Mouse (Mus musculus): Measurements from ENCODE around the gene Slc35g1. TPM values are rescaled to one million over a fixed set of nuclear protein-coding genes. Genes with fewer than 3 reads are reported as not detected.

The Slc35g1 gene
- polyA plus RNA-seq, 1 experiment from 2014 or later, result 3.7 TPM

DNA sequence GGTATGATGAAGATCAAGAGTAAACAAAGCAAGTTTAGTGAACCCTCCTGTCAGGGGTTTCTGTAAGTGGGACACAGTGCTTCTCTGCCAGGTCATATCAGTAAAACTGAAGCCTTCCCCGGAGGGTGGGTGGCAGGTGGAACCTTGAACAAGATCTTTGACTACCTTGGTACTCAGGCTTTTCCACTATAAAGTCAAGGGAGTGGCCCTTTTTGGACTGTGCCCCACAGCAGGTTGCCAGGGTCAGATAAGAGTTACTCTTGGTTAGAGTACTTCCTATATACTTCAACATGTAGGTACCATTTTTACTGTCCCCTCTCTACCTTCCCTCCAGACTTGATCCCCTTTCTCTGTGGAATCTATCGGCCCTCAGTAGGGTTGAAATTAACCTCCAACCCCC is 5.1 kb downstream of the Slc35g1 start:
- peaks cover 5% of the 10 kb centered on the region; the same call in 1 of the 2 replicates for H3K36me3 ChIP-seq
- no peak overlapping the region for H3K27ac ChIP-seq
- 0 out of 2 replicates have a peak, but pooled peaks cover 5% of the 10 kb centered on the region for H3K4me1 ChIP-seq
- no peaks in the 10 kb centered on the region for H3K9me3 ChIP-seq
- ATAC-seq (ENCODE audit: low FRiP score, low read depth), result no peak
- H3K4me2 ChIP-seq (replicated peaks), result no peak overlapping the region
- H3K4me3 ChIP-seq, result no peak overlapping the region
- 86% methylated on average over 2 of the region's 2 CpGs for WGBS
- H3K9ac ChIP-seq, result no peak overlapping the region
- H3K27me3 ChIP-seq, result no peaks in the 10 kb centered on the region

DNA sequence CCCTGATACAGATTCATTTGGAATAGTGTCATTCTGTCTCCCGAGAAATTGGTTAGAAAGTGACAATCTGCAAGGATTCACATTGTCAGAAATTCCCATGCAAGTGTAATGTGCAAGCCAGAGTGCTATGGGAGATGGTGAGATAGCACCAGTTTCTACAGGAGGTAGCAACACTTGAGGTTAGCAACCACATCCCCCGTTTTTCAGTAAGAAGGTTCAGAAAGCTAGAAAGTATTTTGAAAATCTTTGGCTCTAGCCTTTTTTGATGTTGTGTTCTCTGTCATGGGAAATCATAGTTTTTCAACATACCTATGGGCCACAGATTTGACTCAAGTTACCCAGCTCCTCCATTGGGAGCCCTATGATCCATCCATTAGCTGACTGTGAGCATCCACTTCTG is 5.6 kb downstream of the Slc35g1 start:
- Histone ChIP-seq H3K4me1 (0 out of 2 replicates have a peak, but pooled peaks cover 3% of the 10 kb centered on the region), H3K27ac (no peak overlapping the region), H3K9ac (no peak overlapping the region), H3K9me3 (no peaks in the 10 kb centered on the region), H3K4me2 (replicated peaks) (no peak overlapping the region), H3K27me3 (no peaks in the 10 kb centered on the region), H3K4me3 (no peak overlapping the region), H3K36me3 (peaks cover 5% of the 10 kb centered on the region; the same call in 1 of the 2 replicates)
- 87% methylated on average over 2 of the region's 2 CpGs for WGBS
- ATAC-seq (ENCODE audit: low FRiP score, low read depth), result no peak

DNA sequence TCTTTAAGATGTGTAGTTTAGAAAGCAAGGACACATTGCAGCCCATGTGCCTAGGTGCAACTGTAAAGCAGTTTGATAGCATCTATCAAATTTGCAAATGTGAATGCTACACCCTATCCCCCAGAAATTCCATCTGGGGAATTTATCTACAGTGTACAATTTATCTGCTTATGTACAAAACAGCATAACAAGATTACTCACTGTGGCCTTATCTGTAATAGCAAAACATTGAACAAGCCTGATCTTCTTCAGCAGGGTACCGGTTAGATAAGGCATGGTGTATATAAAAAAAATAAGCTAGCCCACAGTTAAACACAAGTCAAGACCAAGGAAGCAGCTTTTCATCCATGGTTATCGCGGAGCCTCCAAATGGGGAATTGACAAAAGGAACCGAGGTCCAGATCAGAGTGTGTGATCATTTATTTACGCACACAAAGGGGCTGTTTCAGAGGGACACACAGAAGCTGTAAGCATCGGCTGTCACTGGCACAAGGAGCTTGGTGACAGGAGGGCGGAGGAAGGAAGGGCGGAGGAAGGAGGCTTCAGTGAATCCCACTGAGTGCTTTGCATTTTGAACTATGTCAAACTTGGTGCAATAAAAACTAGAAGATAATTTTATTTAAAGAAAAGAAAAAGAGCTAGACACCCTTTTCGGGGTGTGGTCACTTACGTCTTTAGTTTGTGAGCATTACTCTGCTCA is 14.7 kb downstream of the Slc35g1 start:
- H3K4me3 ChIP-seq, result no peak overlapping the region
- no peak overlapping the region for H3K27ac ChIP-seq
- H3K27me3 ChIP-seq, result no peaks in the 10 kb centered on the region
- no peak for ATAC-seq (ENCODE audit: low FRiP score, low read depth)
- no peaks in the 10 kb centered on the region for H3K4me1 ChIP-seq
- no peak overlapping the region for H3K4me2 ChIP-seq (replicated peaks)
- no peaks in the 10 kb centered on the region for H3K36me3 ChIP-seq
- no peaks in the 10 kb centered on the region for H3K9me3 ChIP-seq
- 95% methylated on average over 10 of the region's 10 CpGs for WGBS
- no peak overlapping the region for H3K9ac ChIP-seq

DNA sequence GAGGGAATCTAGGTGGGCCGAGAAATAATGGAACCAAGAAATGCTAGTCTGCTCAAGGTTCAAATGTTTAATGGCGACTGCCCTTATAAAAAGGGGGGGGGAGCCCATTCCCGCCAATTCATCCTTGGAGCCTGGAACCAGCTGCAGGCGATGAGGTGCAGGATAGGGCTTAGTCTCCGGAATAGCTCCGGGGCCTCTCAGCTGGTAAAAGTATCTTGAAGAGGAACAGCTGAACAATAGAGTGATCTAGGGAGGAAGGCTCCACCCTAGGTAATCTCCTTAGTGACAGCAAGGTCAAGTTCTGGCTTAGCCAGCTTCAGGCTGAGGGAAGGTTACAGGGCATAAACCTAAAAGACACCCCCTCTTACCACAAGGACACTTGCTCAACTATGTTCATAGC is 18.1 kb downstream of the Slc35g1 start:
- no peaks in the 10 kb centered on the region for H3K9me3 ChIP-seq
- H3K9ac ChIP-seq, result no peak overlapping the region
- ATAC-seq (ENCODE audit: low FRiP score, low read depth), result no peak
- 0 out of 2 replicates have a peak, but pooled peaks cover 2% of the 10 kb centered on the region for H3K4me1 ChIP-seq
- no peak overlapping the region for H3K4me2 ChIP-seq (replicated peaks)
- no peak overlapping the region for H3K4me3 ChIP-seq
- H3K27me3 ChIP-seq, result no peaks in the 10 kb centered on the region
- H3K27ac ChIP-seq, result no peak overlapping the region
- 81% methylated on average over 6 of the region's 6 CpGs for WGBS
- H3K36me3 ChIP-seq, result no peaks in the 10 kb centered on the region

DNA sequence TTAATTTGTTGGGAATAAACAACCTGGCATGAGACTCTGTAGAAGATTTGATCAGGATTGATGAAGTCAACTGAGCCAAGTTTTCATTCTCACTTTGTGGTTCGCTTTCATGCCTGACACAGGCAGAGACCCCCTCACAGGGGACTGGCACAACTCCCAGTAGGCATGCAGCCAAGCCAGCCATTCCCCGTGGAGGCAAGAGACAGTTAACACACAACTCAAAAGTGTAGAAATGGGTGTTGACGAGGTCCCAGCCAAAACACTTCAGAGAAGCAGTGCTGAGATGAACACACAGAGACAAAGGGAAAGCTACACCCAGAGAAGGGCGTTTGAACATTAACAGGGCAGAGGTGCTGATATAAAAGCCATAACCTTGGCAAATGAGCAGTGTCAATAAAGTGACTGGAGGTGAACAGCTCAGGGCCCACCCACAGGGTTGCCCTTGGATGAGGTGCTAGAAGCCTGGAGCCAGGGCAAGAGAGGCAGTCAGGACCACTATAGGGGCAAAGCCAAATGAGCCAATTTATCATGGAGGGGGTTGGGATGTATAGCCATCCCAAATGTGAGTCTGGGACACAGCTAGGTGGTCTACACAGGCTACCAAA is 23.1 kb downstream of the Slc35g1 start:
- H3K36me3 ChIP-seq, result no peaks in the 10 kb centered on the region
- H3K9ac ChIP-seq, result no peak overlapping the region
- no peaks in the 10 kb centered on the region for H3K9me3 ChIP-seq
- H3K4me3 ChIP-seq, result no peak overlapping the region
- 62% methylated on average over 4 of the region's 4 CpGs for WGBS
- no peak overlapping the region for H3K27ac ChIP-seq
- H3K27me3 ChIP-seq, result no peaks in the 10 kb centered on the region
- 0 out of 2 replicates have a peak, but pooled peaks cover 4% of the 10 kb centered on the region for H3K4me1 ChIP-seq
- no peak for ATAC-seq (ENCODE audit: low FRiP score, low read depth)
- no peak overlapping the region for H3K4me2 ChIP-seq (replicated peaks)

DNA sequence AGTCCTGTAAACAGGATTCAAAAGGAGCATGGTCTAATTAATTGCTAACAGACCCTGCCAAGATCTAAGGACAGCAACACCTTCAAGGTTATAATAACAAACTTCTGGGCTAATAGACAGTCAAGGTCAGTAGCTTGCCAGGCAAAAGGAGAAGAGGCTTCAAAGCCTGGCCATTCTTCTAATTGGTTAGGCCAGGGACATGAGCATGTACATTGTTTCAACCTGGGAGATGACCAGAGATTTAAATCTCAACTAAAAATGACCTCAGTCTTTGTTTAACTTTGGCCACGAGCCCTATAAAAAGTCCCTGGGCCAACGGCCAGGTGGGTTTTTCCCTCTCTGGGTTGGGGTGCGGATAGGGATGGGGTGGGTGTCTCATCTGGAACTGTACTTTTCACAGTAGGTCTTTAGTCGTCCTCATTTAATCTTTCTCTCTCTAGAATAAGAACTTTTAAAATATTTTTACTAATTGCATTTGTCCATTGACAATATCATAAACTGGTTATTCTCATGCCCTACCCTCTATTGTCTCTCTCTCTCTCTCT is 25.0 kb downstream of the Slc35g1 start:
- ATAC-seq (ENCODE audit: low FRiP score, low read depth), result no peak
- Histone ChIP-seq H3K4me3 (no peak overlapping the region), H3K9me3 (no peaks in the 10 kb centered on the region), H3K9ac (no peak overlapping the region), H3K36me3 (no peaks in the 10 kb centered on the region), H3K4me2 (replicated peaks) (no peak overlapping the region), H3K27ac (no peak overlapping the region), H3K27me3 (no peaks in the 10 kb centered on the region), H3K4me1 (0 out of 2 replicates have a peak, but pooled peaks cover 4% of the 10 kb centered on the region)
- 58% methylated on average over 4 of the region's 4 CpGs for WGBS

DNA sequence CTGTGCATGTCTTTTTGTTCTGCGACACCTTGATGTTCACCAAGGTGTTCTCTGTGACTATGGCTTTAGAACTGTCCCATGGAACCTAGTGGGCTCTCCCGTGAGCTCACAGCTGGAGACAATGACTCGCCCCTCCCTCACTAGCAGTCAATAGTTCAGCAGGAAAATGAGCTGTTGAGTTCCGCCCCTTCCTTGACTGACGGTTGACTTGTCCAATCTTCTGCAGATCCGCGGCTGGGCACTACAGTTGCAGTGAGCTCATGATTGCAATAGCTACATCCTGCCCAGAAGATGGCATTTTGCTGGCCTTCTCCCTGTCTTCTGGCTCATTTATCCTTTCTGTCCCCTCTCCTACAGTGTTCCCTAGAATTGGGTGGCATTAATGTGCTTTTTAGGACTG is 25.7 kb downstream of the Slc35g1 start:
- Histone ChIP-seq H3K27me3 (no peaks in the 10 kb centered on the region), H3K9me3 (no peaks in the 10 kb centered on the region), H3K4me3 (no peak overlapping the region), H3K27ac (no peak overlapping the region), H3K4me2 (replicated peaks) (no peak overlapping the region), H3K36me3 (no peaks in the 10 kb centered on the region), H3K4me1 (0 out of 2 replicates have a peak, but pooled peaks cover 4% of the 10 kb centered on the region), H3K9ac (no peak overlapping the region)
- WGBS, result 74% methylated on average over 7 of the region's 7 CpGs
- no peak for ATAC-seq (ENCODE audit: low FRiP score, low read depth)

DNA sequence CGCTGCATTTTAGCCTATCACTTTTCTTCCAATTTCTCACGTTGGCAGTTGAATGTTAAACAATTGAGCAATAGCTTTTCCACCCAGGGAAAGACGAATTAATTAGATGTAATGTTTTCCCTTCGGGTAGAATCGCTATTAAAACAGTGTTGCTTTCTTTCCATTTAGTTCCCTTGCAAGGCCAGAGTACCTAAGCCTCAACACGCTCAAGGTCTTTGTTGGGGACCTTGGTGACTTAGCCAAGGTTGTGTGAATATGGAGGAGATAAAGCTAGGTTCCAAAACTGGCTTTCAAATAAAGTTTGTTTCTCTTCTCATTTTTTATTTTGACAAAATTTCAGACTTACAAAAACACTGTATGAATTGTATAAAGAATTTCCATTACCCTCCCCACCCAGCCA is 27.1 kb downstream of the Slc35g1 start:
- WGBS, result 54% methylated on average over 6 of the region's 6 CpGs
- Histone ChIP-seq H3K27ac (no peak overlapping the region), H3K9ac (no peak overlapping the region), H3K4me2 (replicated peaks) (no peak overlapping the region), H3K4me1 (0 out of 2 replicates have a peak, but pooled peaks cover 4% of the 10 kb centered on the region), H3K27me3 (no peaks in the 10 kb centered on the region), H3K4me3 (no peak overlapping the region), H3K9me3 (no peaks in the 10 kb centered on the region), H3K36me3 (no peaks in the 10 kb centered on the region)
- ATAC-seq (ENCODE audit: low FRiP score, low read depth), result no peak

DNA sequence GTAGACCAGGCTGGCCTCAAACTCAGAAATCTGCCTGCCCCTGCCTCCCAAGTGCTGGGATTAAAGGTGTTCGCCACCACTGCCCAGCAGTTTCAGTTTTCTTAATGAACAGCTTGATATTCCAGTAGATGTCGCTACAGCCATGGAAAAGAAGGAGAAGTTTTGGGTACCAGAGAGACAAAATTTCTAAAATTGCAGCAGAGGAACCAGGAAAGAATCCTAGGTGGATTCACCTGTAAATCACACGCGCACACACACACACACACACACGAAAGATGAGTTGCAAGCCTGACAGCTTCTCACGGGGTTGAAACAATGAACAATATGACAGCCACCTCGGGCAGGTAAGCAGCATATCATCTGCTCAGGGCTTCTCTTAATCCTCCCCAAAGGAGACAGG is 28.1 kb downstream of the Slc35g1 start:
- H3K36me3 ChIP-seq, result no peaks in the 10 kb centered on the region
- H3K4me3 ChIP-seq, result no peak overlapping the region
- H3K27me3 ChIP-seq, result no peaks in the 10 kb centered on the region
- H3K9ac ChIP-seq, result no peak overlapping the region
- H3K27ac ChIP-seq, result no peak overlapping the region
- ATAC-seq (ENCODE audit: low FRiP score, low read depth), result no peak
- no peaks in the 10 kb centered on the region for H3K9me3 ChIP-seq
- 41% methylated on average over 7 of the region's 7 CpGs for WGBS
- H3K4me1 ChIP-seq, result 0 out of 2 replicates have a peak, but pooled peaks cover 2% of the 10 kb centered on the region
- no peak overlapping the region for H3K4me2 ChIP-seq (replicated peaks)

DNA sequence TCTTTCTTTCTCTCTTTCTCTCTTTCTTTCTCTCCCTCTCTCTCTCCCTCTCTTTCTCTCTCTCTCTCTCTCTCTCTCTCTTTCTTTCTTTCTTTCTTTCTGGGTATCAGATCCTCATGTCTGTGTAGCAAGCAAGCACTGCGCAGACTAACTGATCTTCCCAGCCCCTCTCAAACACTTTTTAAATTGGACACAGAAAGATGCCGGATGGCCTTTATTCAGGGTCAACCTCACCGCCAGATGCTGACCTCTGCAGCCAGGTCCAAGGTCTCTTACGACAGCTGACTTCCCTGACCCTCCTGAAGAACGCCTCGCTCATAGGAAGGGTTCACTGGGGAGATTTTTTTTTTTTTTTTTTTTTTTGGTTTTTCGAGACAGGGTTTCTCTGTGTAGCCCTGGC is 28.8 kb downstream of the Slc35g1 start:
- WGBS, result 58% methylated on average over 7 of the region's 7 CpGs
- no peaks in the 10 kb centered on the region for H3K27me3 ChIP-seq
- H3K4me2 ChIP-seq (replicated peaks), result no peak overlapping the region
- no peak for ATAC-seq (ENCODE audit: low FRiP score, low read depth)
- H3K36me3 ChIP-seq, result no peaks in the 10 kb centered on the region
- no peak overlapping the region for H3K27ac ChIP-seq
- H3K9me3 ChIP-seq, result no peaks in the 10 kb centered on the region
- no peak overlapping the region for H3K9ac ChIP-seq
- H3K4me3 ChIP-seq, result no peak overlapping the region
- H3K4me1 ChIP-seq, result no peaks in the 10 kb centered on the region

DNA sequence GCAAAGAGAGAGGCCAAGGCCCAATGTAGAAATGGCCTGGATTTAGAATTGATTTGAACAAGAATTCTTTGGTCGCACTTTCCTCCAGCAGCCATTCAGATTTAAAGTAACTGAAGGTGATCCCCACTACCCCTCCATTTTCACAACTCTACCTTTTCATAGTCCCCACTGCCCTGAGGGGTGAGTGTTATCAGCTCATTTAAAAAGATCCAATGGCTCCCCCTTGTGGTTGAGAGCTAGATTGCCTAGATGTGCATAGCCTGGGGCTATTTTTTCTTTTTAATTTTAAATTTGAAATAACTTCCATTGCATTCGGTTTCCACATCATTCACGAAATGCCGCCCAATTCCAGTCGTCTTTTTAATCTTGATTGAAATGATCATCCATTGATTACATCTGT is 33.5 kb downstream of the Slc35g1 start:
- no peak overlapping the region for H3K27ac ChIP-seq
- H3K9me3 ChIP-seq, result no peaks in the 10 kb centered on the region
- no peak overlapping the region for H3K9ac ChIP-seq
- H3K4me3 ChIP-seq, result no peak overlapping the region
- H3K27me3 ChIP-seq, result no peaks in the 10 kb centered on the region
- H3K4me2 ChIP-seq (replicated peaks), result no peak overlapping the region
- no peaks in the 10 kb centered on the region for H3K4me1 ChIP-seq
- WGBS, result 51% methylated on average over 5 of the region's 5 CpGs
- no peaks in the 10 kb centered on the region for H3K36me3 ChIP-seq
- ATAC-seq (ENCODE audit: low FRiP score, low read depth), result no peak

DNA sequence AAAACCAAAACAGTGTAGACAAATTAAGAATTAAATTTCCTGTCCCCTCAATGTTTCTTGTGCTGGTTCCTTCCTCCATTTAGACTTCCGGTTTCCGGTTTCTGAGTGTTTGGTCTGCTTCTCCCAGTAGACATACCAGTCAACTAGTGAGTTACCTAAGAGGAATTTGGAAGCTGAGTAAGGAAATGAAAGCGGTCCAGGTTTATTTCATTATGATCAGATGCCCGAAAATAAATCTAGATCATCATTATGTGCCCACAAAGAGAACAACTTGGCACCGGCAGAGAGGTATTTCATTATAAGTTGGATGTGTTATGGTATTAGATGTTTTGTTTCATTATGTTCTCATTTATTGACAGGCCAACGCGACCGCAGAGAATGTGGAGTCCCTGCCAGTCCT is 34.7 kb downstream of the Slc35g1 start:
- no peaks in the 10 kb centered on the region for H3K4me1 ChIP-seq
- H3K4me3 ChIP-seq, result no peak overlapping the region
- no peak overlapping the region for H3K27ac ChIP-seq
- no peak overlapping the region for H3K9ac ChIP-seq
- H3K9me3 ChIP-seq, result peaks cover 1% of the 10 kb centered on the region; the same call in 1 of the 2 replicates
- no peak for ATAC-seq (ENCODE audit: low FRiP score, low read depth)
- H3K27me3 ChIP-seq, result no peaks in the 10 kb centered on the region
- WGBS, result 76% methylated on average over 8 of the region's 8 CpGs
- no peak overlapping the region for H3K4me2 ChIP-seq (replicated peaks)
- H3K36me3 ChIP-seq, result no peaks in the 10 kb centered on the region
